Mouse (Mus musculus): Measurements from ENCODE around the gene Muc13.

DNA sequence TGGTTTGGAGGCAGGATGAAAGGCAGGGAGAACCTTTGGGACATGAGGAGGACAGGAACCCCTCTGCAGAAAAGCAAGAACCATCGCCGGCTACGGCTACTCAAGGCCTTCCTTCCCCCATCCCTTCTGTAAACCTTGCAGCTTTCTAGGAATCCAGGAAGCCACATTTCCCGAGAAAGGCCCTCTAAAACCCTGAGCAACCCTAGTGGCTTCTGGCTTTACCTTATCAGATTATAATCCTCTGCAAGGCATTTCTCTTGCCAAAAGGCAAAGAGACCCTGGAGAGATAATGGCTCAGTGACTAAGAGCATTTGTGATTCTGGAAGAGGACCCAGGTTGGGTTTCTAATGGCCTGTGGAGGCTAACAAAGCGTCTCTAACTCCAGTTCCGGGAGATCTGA, 46.8 kb downstream of the Muc13 start:
- TF ChIP-seq CTCF (IDR thresholded peaks at IDR 0.05), result no peak
- no peak for TF ChIP-seq POLR2A (IDR thresholded peaks at IDR 0.05; ENCODE audit: insufficient read depth, low read depth, low read length)
